Mouse (Mus musculus) heart, postnatal 4 days (tissue): ENCODE data around the gene Gpatch8. TPM values are rescaled to one million over a fixed set of nuclear protein-coding genes. Genes with fewer than 3 reads are reported as not detected.
"Not testable (repeated sequence)": the region's sequence is repeated elsewhere in the genome, so short reads cannot be mapped to it uniquely, and the experiment has no call there.

Source experiments
- DNase-seq: peaks from one replicate; pipeline ENCODE4 v3.0.0; 2021
- total RNA-seq, 2 experiments: library from RNA; stranded (reverse); gene quantifications; 2 replicates each; pipeline ENCODE4 v1.2.3; 2021

The Gpatch8 gene
- total RNA-seq, 2 experiments from 2014 or later: 29.5 to 29.7 TPM

- DNase-seq: peak; percentile 94
Observed at GRCm38 (mm10) chr11:102572866-102573663, 16.9 kb upstream of the Gpatch8 start.

- DNase-seq: no peak
Observed at GRCm38 (mm10) chr11:102568756-102569377, 12.7 kb upstream of the Gpatch8 start.

GRCm38 (mm10) chr11:102568191-102568590 is 12.0 kb upstream of the Gpatch8 start:
- peak; percentile 19 for DNase-seq

GRCm38 (mm10) chr11:102567723-102568122 is 11.5 kb upstream of the Gpatch8 start:
- no peak for DNase-seq

- no peak for DNase-seq
Observed at GRCm38 (mm10) chr11:102567157-102567556, 11.0 kb upstream of the Gpatch8 start.

- no peak for DNase-seq
Observed at GRCm38 (mm10) chr11:102566290-102566689, 10.1 kb upstream of the Gpatch8 start.

- no peak for DNase-seq
Observed at GRCm38 (mm10) chr11:102565741-102566140, 9.5 kb upstream of the Gpatch8 start.

- not testable (repeated sequence) for DNase-seq
Observed at GRCm38 (mm10) chr11:102564952-102565671, 8.9 kb upstream of the Gpatch8 start.

GRCm38 (mm10) chr11:102558704-102559103 is 2.5 kb upstream of the Gpatch8 start:
- no peak for DNase-seq

- DNase-seq: no peak
Observed at GRCm38 (mm10) chr11:102557386-102557785, 1.2 kb upstream of the Gpatch8 start.

GRCm38 (mm10) chr11:102556716-102557074 is 503 bp upstream of the Gpatch8 start:
- no peak for DNase-seq

GRCm38 (mm10) chr11:102555400-102556030 is 677 bp downstream of the Gpatch8 start:
- DNase-seq: no peak

GRCm38 (mm10) chr11:102552051-102552450 is 4.1 kb downstream of the Gpatch8 start:
- no peak for DNase-seq

GRCm38 (mm10) chr11:102551176-102551575 is 5.0 kb downstream of the Gpatch8 start:
- DNase-seq: no peak

- no peak for DNase-seq
Observed at GRCm38 (mm10) chr11:102541471-102541870, 14.7 kb downstream of the Gpatch8 start.

- DNase-seq: not testable (repeated sequence)
Observed at GRCm38 (mm10) chr11:102540286-102540685, 15.9 kb downstream of the Gpatch8 start.

GRCm38 (mm10) chr11:102539690-102540089 is 16.5 kb downstream of the Gpatch8 start:
- no peak for DNase-seq

GRCm38 (mm10) chr11:102536210-102536609 is 20.0 kb downstream of the Gpatch8 start:
- no peak for DNase-seq

GRCm38 (mm10) chr11:102534078-102534477 is 22.1 kb downstream of the Gpatch8 start:
- no peak for DNase-seq

GRCm38 (mm10) chr11:102531425-102531824 is 24.8 kb downstream of the Gpatch8 start:
- no peak for DNase-seq

- DNase-seq: no peak
Observed at GRCm38 (mm10) chr11:102514793-102515424, 41.3 kb downstream of the Gpatch8 start.

- no peak for DNase-seq
Observed at GRCm38 (mm10) chr11:102510226-102510625, 46.0 kb downstream of the Gpatch8 start.
